Mouse (Mus musculus): ENCODE measurements at regions not wholly inside any gene's neighbourhood (a gene's known extent, or its start where the extent isn't known, plus 50 kb on each side); places are given as distances from the start of the nearest gene placed in this dataset.

DNA sequence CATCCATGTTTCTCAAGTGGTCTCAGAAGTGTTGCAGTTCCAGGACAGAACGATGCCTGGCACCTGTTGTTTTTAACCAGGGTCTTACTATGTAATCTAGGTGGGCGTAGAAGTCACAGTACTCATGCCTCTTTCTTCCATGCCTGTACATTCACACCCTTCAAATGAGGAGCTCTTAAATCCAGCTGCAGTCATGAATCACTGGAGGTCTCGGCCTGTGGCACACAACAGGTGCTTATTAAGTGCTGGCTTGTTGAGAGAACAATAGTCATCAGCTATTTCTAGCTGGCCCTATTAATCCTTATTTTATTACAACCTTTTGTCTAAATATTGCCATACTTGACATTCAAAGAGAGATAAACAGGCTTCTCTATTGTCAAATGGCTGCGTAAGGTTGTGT, 157.8 kb downstream of the Ube2e3 start:
- TF ChIP-seq CTCF (IDR thresholded peaks at IDR 0.05; ENCODE audit: borderline replicate concordance, insufficient read depth, low read depth, low read length), result no peak
- no peak for TF ChIP-seq POLR2A (IDR thresholded peaks at IDR 0.05; ENCODE audit: borderline replicate concordance, insufficient read depth, low read length)
